Mouse (Mus musculus) E14TG2a.4 (cell line): ENCODE results near the gene Spdl1.
"Not testable (repeated sequence)": the region's sequence is repeated elsewhere in the genome, so short reads cannot be mapped to it uniquely, and the experiment has no call there.

Source experiments
- H3K27me3 ChIP-seq: 2 replicates; pipeline ENCODE4 v1.6.1; 2014; ENCODE audit warnings: low read length, control low read depth; ENCODE audit not compliant: insufficient read depth
- H3K36me3 ChIP-seq: 2 replicates; pipeline ENCODE4 v1.6.1; 2014; ENCODE audit warnings: low read length, control low read depth; ENCODE audit not compliant: insufficient read depth
- H3K4me1 ChIP-seq: replicated peaks from 2 replicates; pipeline ENCODE4 v1.6.1; 2014; ENCODE audit warnings: low read depth, low read length, control low read depth
- H3K4me3 ChIP-seq: replicated peaks from 2 replicates; pipeline ENCODE4 v1.5.1; 2014; ENCODE audit warnings: mild to moderate bottlenecking, low read length
- H3K9me3 ChIP-seq: 2 replicates; pipeline ENCODE4 v1.6.1; 2014; ENCODE audit warnings: low read length, control low read depth
- CTCF ChIP-seq: conservative IDR thresholded peaks from 2 replicates; pipeline ENCODE4 v1.5.1; 2014; ENCODE audit warnings: low read length
- NANOG ChIP-seq: IDR thresholded peaks from 2 replicates; pipeline ENCODE4 v1.6.1; 2014; ENCODE audit warnings: borderline replicate concordance, low read length, mixed read lengths
- POU5F1 ChIP-seq: IDR thresholded peaks from 2 replicates; pipeline ENCODE4 v1.6.1; 2014; ENCODE audit warnings: low read length, borderline replicate concordance

The Spdl1 gene

DNA sequence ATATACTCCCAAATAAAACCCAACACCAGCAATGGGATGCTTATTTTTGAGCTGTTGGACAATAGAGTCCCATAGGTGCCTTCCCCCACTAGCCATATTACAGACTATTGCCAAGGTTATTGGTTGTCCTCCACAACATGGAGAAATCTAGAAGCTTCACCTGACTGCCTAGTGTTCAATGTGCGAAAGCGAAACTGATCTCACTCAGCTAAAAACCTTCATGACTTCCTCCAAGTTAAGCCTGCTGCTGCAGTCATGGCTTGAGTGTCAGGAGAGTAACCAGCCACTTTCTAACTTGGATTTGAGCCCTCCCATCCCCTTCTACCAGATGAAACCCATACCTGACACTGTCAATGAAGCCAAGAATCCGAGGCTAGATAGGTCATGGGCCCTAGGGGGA, 5.6 kb downstream of the Spdl1 start:
- no peak for TF ChIP-seq POU5F1
- no peak for TF ChIP-seq NANOG
- no peak for TF ChIP-seq CTCF
- no peaks in the 10 kb centered on the region for H3K27me3 ChIP-seq
- no peaks in the 10 kb centered on the region for H3K9me3 ChIP-seq
- peaks cover 12% of the 10 kb centered on the region for H3K4me1 ChIP-seq
- peaks cover 83% of the 10 kb centered on the region for H3K36me3 ChIP-seq
- no peak overlapping the region for H3K4me3 ChIP-seq

DNA sequence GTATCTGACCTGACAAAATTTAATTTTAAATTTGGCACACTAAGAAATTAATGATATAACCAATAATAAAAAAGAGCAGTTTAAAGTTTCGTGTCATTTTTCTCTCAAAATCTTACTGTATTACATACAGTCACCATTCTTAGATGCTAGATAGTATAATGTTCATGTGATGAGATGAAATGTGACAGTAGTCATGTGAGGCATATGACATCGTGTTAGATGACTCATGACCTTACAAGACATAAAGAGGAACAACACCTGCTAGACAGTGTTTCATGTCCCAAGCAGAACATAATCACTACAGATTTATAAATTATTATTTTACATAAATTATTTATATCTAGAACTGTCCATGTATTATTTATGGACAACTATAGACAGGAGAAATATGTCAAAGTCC, 6.5 kb downstream of the Spdl1 start:
- H3K27me3 ChIP-seq = no peaks in the 10 kb centered on the region

DNA sequence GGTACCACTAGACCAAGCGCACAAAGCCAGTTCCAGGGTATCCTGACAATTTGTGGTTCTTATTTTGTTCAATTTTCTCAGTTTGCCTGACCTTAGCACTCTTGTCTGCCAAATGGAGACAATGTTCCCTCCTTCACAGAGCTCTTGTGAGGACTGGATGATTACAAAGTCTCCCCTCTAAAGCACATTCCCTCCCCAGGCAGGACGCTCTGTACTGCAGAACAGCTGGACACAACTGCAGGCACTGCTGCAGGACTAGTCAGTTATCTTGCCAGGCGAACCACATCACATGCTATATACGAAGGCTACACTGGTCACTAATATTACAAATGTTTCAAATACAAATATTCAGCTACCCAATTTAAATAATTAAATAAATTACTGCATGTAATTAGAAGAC, 8.7 kb downstream of the Spdl1 start:
- no peak for TF ChIP-seq POU5F1
- no peak for TF ChIP-seq NANOG
- TF ChIP-seq CTCF = no peak
- no peak overlapping the region for H3K4me3 ChIP-seq
- H3K4me1 ChIP-seq = no peaks in the 10 kb centered on the region; the same call in 1 of the 2 replicates
- no peaks in the 10 kb centered on the region for H3K9me3 ChIP-seq
- no peaks in the 10 kb centered on the region for H3K27me3 ChIP-seq
- peaks cover 95% of the 10 kb centered on the region for H3K36me3 ChIP-seq

More for the DNA sequence above, 6.5 kb downstream of the Spdl1 start:
- Histone ChIP-seq H3K36me3 (peaks cover 90% of the 10 kb centered on the region), H3K4me3 (no peak overlapping the region), H3K4me1 (peaks cover 3% of the 10 kb centered on the region; the same call in 1 of the 2 replicates), H3K9me3 (no peaks in the 10 kb centered on the region)
- no peak for TF ChIP-seq POU5F1
- TF ChIP-seq CTCF = no peak
- TF ChIP-seq NANOG = no peak

DNA sequence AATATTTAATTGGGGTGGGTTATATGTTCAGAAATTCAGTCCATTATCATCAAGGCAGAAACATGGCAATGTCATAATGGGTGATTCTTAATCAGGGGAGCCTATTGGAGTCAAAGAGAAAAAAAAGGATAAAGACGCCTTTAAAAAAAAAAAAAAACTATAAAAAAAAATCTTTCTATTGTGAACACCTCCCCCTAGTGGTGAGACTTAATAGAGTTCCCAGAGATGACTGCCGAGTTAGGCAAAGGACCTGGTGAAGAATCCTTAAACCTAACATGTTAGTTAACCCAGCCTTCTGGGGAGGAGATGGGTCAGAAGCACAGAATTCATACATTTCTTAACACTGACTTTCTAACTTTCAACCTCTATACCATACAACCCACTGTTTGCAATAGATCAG, 18.7 kb downstream of the Spdl1 start:
- peaks cover 21% of the 10 kb centered on the region for H3K4me1 ChIP-seq
- no peak overlapping the region for H3K4me3 ChIP-seq
- no peaks in the 10 kb centered on the region for H3K27me3 ChIP-seq
- TF ChIP-seq NANOG (no peak), CTCF (peak; percentile 59)
- H3K9me3 ChIP-seq = peaks cover 10% of the 10 kb centered on the region; the same call in 1 of the 2 replicates
- peaks cover 92% of the 10 kb centered on the region for H3K36me3 ChIP-seq

DNA sequence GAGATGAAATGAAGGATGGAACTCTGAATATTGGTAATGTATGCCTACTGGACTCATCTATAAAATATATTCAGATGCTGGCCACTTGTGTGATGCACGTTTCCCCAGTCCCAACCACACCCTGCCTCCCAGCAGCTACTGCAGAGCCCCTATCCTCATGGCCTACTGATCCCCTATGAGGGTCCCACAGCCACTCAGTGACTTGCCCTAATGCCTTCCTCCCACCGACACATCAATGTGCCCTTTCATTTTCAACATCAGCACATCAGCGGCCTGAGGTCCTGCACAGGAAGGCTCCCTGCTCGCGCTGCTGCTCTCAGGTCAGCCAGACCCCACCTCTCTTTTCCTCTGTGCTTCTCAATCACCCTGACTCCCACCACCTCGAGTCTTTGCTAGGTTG, 19.1 kb downstream of the Spdl1 start:
- Histone ChIP-seq H3K9me3 (peaks cover 10% of the 10 kb centered on the region; the same call in 1 of the 2 replicates), H3K4me3 (no peak overlapping the region), H3K27me3 (no peaks in the 10 kb centered on the region), H3K36me3 (peaks cover 92% of the 10 kb centered on the region), H3K4me1 (peaks cover 21% of the 10 kb centered on the region)
- TF ChIP-seq NANOG = no peak
- no peak for TF ChIP-seq CTCF
- TF ChIP-seq POU5F1 = no peak

DNA sequence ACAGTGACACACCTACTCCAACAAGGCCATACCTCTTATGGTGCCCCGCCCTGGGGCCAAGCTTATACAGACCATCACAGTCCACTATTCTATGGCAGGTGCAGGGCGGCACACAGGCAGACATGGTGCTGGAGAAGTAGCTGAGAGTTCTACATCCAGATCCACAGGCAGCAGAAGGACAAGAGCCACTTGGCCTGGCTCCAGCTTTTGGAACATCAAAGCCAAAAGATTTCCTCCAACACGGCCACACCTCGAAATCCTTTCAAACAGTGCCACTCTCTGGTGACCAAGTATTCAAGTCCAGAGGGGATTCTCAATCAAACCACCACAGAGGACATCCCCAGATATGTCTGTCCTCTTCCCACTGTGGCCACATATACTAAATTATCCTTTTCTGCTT, 28.4 kb downstream of the Spdl1 start:
- H3K4me3 ChIP-seq, H3K9me3 ChIP-seq, H3K27me3 ChIP-seq, H3K36me3 ChIP-seq: not testable (repeated sequence)
- peaks cover 22% of the 10 kb centered on the region for H3K4me1 ChIP-seq

DNA sequence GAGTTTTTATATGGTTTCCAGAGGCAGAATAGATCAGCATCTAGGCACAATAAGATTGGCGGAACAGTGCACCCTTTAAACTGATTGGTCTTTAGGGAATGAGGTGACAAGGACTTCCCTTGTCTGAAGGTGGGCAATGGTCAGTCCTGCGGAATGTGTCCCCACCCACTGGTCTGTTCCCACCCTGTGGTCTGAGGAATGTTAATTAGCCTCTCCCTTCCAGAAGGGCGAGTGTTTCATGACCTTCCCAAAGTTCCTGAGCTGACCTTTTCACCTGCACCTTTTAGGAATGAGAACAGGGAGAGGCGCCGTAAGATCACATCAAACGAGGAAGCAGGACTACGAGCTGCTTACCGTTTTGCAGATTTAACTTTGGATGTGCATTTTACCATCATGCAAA, 35.4 kb downstream of the Spdl1 start:
- not testable (repeated sequence) for H3K36me3 ChIP-seq, H3K27me3 ChIP-seq, H3K9me3 ChIP-seq
- peaks cover 49% of the 10 kb centered on the region for H3K4me1 ChIP-seq
- peak overlapping the region; percentile 53 for H3K4me3 ChIP-seq

DNA sequence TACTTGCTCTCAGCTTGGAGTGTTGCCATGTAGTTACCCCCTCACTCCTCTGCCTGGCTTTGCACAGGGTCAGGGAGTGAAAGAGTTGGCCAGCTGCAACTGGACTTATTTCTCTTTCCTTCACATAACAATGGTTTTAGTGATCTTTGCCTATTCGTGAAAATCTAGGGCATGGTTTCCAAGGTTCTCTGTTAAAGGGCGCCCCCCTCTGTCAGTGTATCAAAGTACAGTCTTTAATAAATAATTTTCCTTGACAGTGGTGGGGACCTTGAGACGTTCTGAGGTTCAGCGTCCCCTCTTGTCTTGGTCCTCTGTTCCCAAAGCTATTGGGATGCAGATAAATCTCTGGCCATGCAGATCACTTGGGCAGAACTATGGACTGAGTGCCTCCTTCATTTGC, 37.3 kb downstream of the Spdl1 start:
- Histone ChIP-seq H3K4me1 (peaks cover 62% of the 10 kb centered on the region), H3K36me3 (no peaks in the 10 kb centered on the region), H3K27me3 (no peaks in the 10 kb centered on the region), H3K4me3 (no peak overlapping the region), H3K9me3 (no peaks in the 10 kb centered on the region)
- TF ChIP-seq POU5F1 (no peak), CTCF (peak; percentile 42)

DNA sequence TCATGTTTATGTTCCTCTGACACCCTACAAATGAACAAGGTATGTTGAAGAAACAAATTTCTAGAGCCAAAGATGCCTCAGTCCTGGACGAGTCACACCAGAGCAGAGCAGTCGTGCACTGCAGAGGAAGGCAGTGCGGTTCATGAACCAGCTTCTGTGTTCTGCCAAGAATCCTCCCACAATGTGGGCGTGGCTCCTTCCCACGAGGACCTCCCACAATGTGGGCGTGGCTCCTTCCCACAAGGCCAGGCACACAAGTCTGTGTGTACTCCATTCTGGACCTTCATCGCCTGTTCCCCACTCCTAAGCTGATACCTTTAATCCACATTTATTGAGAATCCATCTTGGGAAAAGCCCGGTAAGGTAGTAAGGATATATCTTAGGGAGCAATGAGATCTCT, 41.6 kb downstream of the Spdl1 start:
- TF ChIP-seq CTCF (no peak), NANOG (no peak), POU5F1 (no peak)
- H3K27me3 ChIP-seq = no peaks in the 10 kb centered on the region
- peaks cover 26% of the 10 kb centered on the region for H3K4me1 ChIP-seq
- H3K4me3 ChIP-seq = 0 out of 2 replicates have a peak overlapping the region, but pooled peaks have one; percentile 23
- H3K9me3 ChIP-seq = no peaks in the 10 kb centered on the region
- no peaks in the 10 kb centered on the region for H3K36me3 ChIP-seq
